Mouse (Mus musculus) forebrain, embryonic 10.5 days (tissue): ENCODE results near the gene Slc22a8. TPM values are rescaled to one million over a fixed set of nuclear protein-coding genes. Genes with fewer than 3 reads are reported as not detected.

ENCODE experiments used
- DNase-seq: peaks from one replicate; pipeline ENCODE4 v3.0.0-alpha.2; 2017; ENCODE audit warnings: low spot score; ENCODE audit errors: extremely low spot score
- H3K27ac ChIP-seq: fragments of 300-500 bp; sonication (generic); 2 replicates; pipeline ENCODE4 v1.5.1; 2016; ENCODE audit warnings: mild to moderate bottlenecking
- H3K27me3 ChIP-seq: fragments of 300-500 bp; sonication (generic); 2 replicates; pipeline ENCODE4 v1.6.1; 2016; ENCODE audit warnings: mild to moderate bottlenecking; ENCODE audit not compliant: poor library complexity, severe bottlenecking
- H3K36me3 ChIP-seq: fragments of 300-500 bp; sonication (generic); replicated peaks from 2 replicates; pipeline ENCODE4 v1.6.1; 2016; ENCODE audit warnings: mild to moderate bottlenecking, moderate library complexity
- H3K4me1 ChIP-seq: fragments of 300-500 bp; sonication (generic); 2 replicates; pipeline ENCODE4 v1.6.1; 2016
- H3K4me3 ChIP-seq: fragments of 300-500 bp; sonication (generic); 2 replicates; pipeline ENCODE4 v1.5.1; 2016; ENCODE audit warnings: mild to moderate bottlenecking, moderate library complexity
- H3K9me3 ChIP-seq: fragments of 300-500 bp; sonication (generic); 2 replicates; pipeline ENCODE4 v1.6.1; 2016; ENCODE audit warnings: mild to moderate bottlenecking, moderate library complexity
- WGBS: fragments of 180-500 bp; shearing (Covaris S2); methylation state at CpG from one replicate; pipeline ENCODE4 v1.1.7; 2016; 5-methylcytosine and 5-hydroxymethylcytosine counted together
- polyA plus RNA-seq: library from polyadenylated mRNA; unstranded; fragments of >200 nt; fragmentation: Nextera tagmentation; extraction: Ambion mirVana; gene quantifications from 2 replicates; pipeline ENCODE4 v1.2.1, GENCODE M21; 2016

The Slc22a8 gene
- polyA plus RNA-seq, 1 experiment from 2014 or later = 0.06 TPM

- Histone ChIP-seq H3K27me3 (peaks cover 9% of the 10 kb centered on the region), H3K4me1 (peaks cover 8% of the 10 kb centered on the region), H3K27ac (peak overlapping the region; percentile 74), H3K4me3 (peak overlapping the region; percentile 46), H3K9me3 (no peaks in the 10 kb centered on the region), H3K36me3 (no peaks in the 10 kb centered on the region)
- WGBS = 9% methylated on average over 24 of the region's 24 CpGs
- peak; percentile 65 for DNase-seq
These were observed 12.6 kb upstream of the Slc22a8 start for GRCm38 (mm10) chr19:8578293-8578969.

- Histone ChIP-seq H3K9me3 (no peaks in the 10 kb centered on the region), H3K27ac (peak overlapping the region; percentile 74; the same call in 1 of the 2 replicates), H3K4me1 (peaks cover 8% of the 10 kb centered on the region), H3K27me3 (peaks cover 9% of the 10 kb centered on the region), H3K4me3 (peak overlapping the region; percentile 46), H3K36me3 (no peaks in the 10 kb centered on the region)
- no peak for DNase-seq
- WGBS = 83% methylated on average over 2 of the region's 2 CpGs
These were observed 12.1 kb upstream of the Slc22a8 start for GRCm38 (mm10) chr19:8578970-8579342.

GRCm38 (mm10) chr19:8585298-8585697 lies 5.8 kb upstream of the Slc22a8 start:
- H3K36me3 ChIP-seq = no peaks in the 10 kb centered on the region
- WGBS = 92% methylated on average over 3 of the region's 3 CpGs
- no peaks in the 10 kb centered on the region for H3K27me3 ChIP-seq
- no peak for DNase-seq
- H3K4me1 ChIP-seq = no peaks in the 10 kb centered on the region
- H3K27ac ChIP-seq = no peak overlapping the region
- no peak overlapping the region for H3K4me3 ChIP-seq
- no peaks in the 10 kb centered on the region for H3K9me3 ChIP-seq

GRCm38 (mm10) chr19:8585899-8586298 lies 5.2 kb upstream of the Slc22a8 start:
- no peak for DNase-seq
- H3K4me3 ChIP-seq = no peak overlapping the region
- no peaks in the 10 kb centered on the region for H3K36me3 ChIP-seq
- no peaks in the 10 kb centered on the region for H3K27me3 ChIP-seq
- H3K9me3 ChIP-seq = no peaks in the 10 kb centered on the region
- H3K4me1 ChIP-seq = peaks cover under 1% of the 10 kb centered on the region
- 79% methylated on average over 2 of the region's 2 CpGs for WGBS
- no peak overlapping the region for H3K27ac ChIP-seq

GRCm38 (mm10) chr19:8586350-8586749 lies 4.7 kb upstream of the Slc22a8 start:
- Histone ChIP-seq H3K27ac (no peak overlapping the region), H3K4me3 (no peak overlapping the region), H3K36me3 (no peaks in the 10 kb centered on the region), H3K4me1 (peaks cover 5% of the 10 kb centered on the region), H3K27me3 (no peaks in the 10 kb centered on the region), H3K9me3 (no peaks in the 10 kb centered on the region)
- DNase-seq = no peak
- 67% methylated on average over 3 of the region's 3 CpGs for WGBS

- no peak overlapping the region for H3K27ac ChIP-seq
- H3K4me1 ChIP-seq = peaks cover 10% of the 10 kb centered on the region
- WGBS = 63% methylated on average over 1 of the region's 1 CpGs
- no peaks in the 10 kb centered on the region for H3K36me3 ChIP-seq
- H3K4me3 ChIP-seq = no peak overlapping the region
- no peak for DNase-seq
- H3K9me3 ChIP-seq = no peaks in the 10 kb centered on the region
- H3K27me3 ChIP-seq = no peaks in the 10 kb centered on the region
These were observed 3.7 kb upstream of the Slc22a8 start for GRCm38 (mm10) chr19:8587315-8587714.

GRCm38 (mm10) chr19:8592155-8592554 lies 1.1 kb downstream of the Slc22a8 start:
- Histone ChIP-seq H3K36me3 (no peaks in the 10 kb centered on the region), H3K4me1 (peaks cover 33% of the 10 kb centered on the region), H3K27ac (no peak overlapping the region), H3K27me3 (no peaks in the 10 kb centered on the region), H3K9me3 (no peaks in the 10 kb centered on the region), H3K4me3 (no peak overlapping the region)
- DNase-seq = no peak
- 70% methylated on average over 2 of the region's 2 CpGs for WGBS

- H3K27ac ChIP-seq = peak overlapping the region; percentile 31; the same call in 1 of the 2 replicates
- WGBS = 70% methylated on average over 6 of the region's 6 CpGs
- DNase-seq = no peak
- H3K9me3 ChIP-seq = no peaks in the 10 kb centered on the region
- H3K27me3 ChIP-seq = no peaks in the 10 kb centered on the region
- peaks cover 41% of the 10 kb centered on the region for H3K4me1 ChIP-seq
- no peak overlapping the region for H3K4me3 ChIP-seq
- no peaks in the 10 kb centered on the region for H3K36me3 ChIP-seq
These were observed 1.9 kb downstream of the Slc22a8 start for GRCm38 (mm10) chr19:8592873-8593408.

- no peak overlapping the region for H3K4me3 ChIP-seq
- H3K27ac ChIP-seq = 0 out of 2 replicates have a peak overlapping the region, but pooled peaks have one; percentile 3
- no peaks in the 10 kb centered on the region for H3K27me3 ChIP-seq
- H3K9me3 ChIP-seq = no peaks in the 10 kb centered on the region
- H3K4me1 ChIP-seq = peaks cover 41% of the 10 kb centered on the region
- 89% methylated on average over 11 of the region's 11 CpGs for WGBS
- no peaks in the 10 kb centered on the region for H3K36me3 ChIP-seq
- no peak for DNase-seq
These were observed 2.8 kb downstream of the Slc22a8 start for GRCm38 (mm10) chr19:8593833-8594232.

GRCm38 (mm10) chr19:8594518-8594917 lies 3.5 kb downstream of the Slc22a8 start:
- Histone ChIP-seq H3K36me3 (no peaks in the 10 kb centered on the region), H3K27ac (0 out of 2 replicates have a peak overlapping the region, but pooled peaks have one; percentile 3), H3K4me3 (no peak overlapping the region), H3K27me3 (no peaks in the 10 kb centered on the region), H3K9me3 (no peaks in the 10 kb centered on the region), H3K4me1 (peaks cover 41% of the 10 kb centered on the region)
- WGBS = 3% methylated on average over 1 of the region's 1 CpGs
- no peak for DNase-seq

- no peak for DNase-seq
- WGBS = 55% methylated on average over 4 of the region's 4 CpGs
- no peak overlapping the region for H3K27ac ChIP-seq
These were observed 6.2 kb downstream of the Slc22a8 start for GRCm38 (mm10) chr19:8597269-8597668.

GRCm38 (mm10) chr19:8599229-8599628 lies 8.2 kb downstream of the Slc22a8 start:
- peaks cover 23% of the 10 kb centered on the region for H3K4me1 ChIP-seq
- no peak for DNase-seq
- no peaks in the 10 kb centered on the region for H3K27me3 ChIP-seq
- WGBS = 80% methylated on average over 2 of the region's 2 CpGs
- no peaks in the 10 kb centered on the region for H3K36me3 ChIP-seq
- H3K27ac ChIP-seq = no peak overlapping the region
- H3K9me3 ChIP-seq = no peaks in the 10 kb centered on the region
- H3K4me3 ChIP-seq = no peak overlapping the region

More at GRCm38 (mm10) chr19:8597269-8597668, 6.2 kb downstream of the Slc22a8 start:
- Histone ChIP-seq H3K4me1 (peaks cover 36% of the 10 kb centered on the region), H3K9me3 (no peaks in the 10 kb centered on the region), H3K36me3 (no peaks in the 10 kb centered on the region), H3K27me3 (no peaks in the 10 kb centered on the region), H3K4me3 (no peak overlapping the region)

GRCm38 (mm10) chr19:8601922-8602321 lies 10.9 kb downstream of the Slc22a8 start:
- no peaks in the 10 kb centered on the region for H3K27me3 ChIP-seq
- no peak overlapping the region for H3K27ac ChIP-seq
- H3K9me3 ChIP-seq = no peaks in the 10 kb centered on the region
- H3K36me3 ChIP-seq = no peaks in the 10 kb centered on the region
- H3K4me3 ChIP-seq = no peak overlapping the region
- DNase-seq = no peak
- H3K4me1 ChIP-seq = peaks cover 14% of the 10 kb centered on the region
